Mouse (Mus musculus) v-Abl transformed pro-B cells (cell line): ENCODE measurements around the gene Cnot6.

Experiments used
- in situ Hi-C, 2 experiments: fragments of 400-800 bp; cut with MboI; formaldehyde crosslinking; loops; one replicate each; pipeline ENCODE4 v1.15.1; 2025; ENCODE audit not compliant: unreplicated experiment in 2 of 2

Cnot6 gene

GRCm38 (mm10) chr11:49721358-49721757 is 8.8 kb upstream of the Cnot6 start:
- in situ Hi-C loops, result loop anchor here in 1 of 2 experiments (25.0 kb wide), 2 partner anchors 416 to 934 kb away; partner anchors contain the start of gene Tbc1d9b

GRCm38 (mm10) chr11:49719466-49720151 is 7.1 kb upstream of the Cnot6 start:
- in situ Hi-C loops, result loop anchor here (5.0 to 25.0 kb wide), 5 partner anchors 128 to 932 kb away; partner anchors contain the start of genes Mapk9 (in 1 of the 2) and Tbc1d9b (in 1 of the 2)

- in situ Hi-C loops, result loop anchor here in 1 of 2 experiments (25.0 kb wide), 2 partner anchors 424 to 926 kb away; partner anchors contain the start of gene Tbc1d9b
Observed at GRCm38 (mm10) chr11:49713336-49714334, 1.1 kb upstream of the Cnot6 start.

GRCm38 (mm10) chr11:49711981-49712554 is 455 bp downstream of the Cnot6 start:
- in situ Hi-C loops, result loop anchor here in 1 of 2 experiments (25.0 kb wide), 2 partner anchors 425 to 925 kb away; partner anchors contain the start of gene Tbc1d9b

GRCm38 (mm10) chr11:49710664-49711063 is 1.9 kb downstream of the Cnot6 start:
- in situ Hi-C loops, result loop anchor here in 1 of 2 experiments (25.0 kb wide), 2 partner anchors 427 to 923 kb away; partner anchors contain the start of gene Tbc1d9b

GRCm38 (mm10) chr11:49707834-49708233 is 4.7 kb downstream of the Cnot6 start:
- in situ Hi-C loops, result loop anchor here in 1 of 2 experiments (25.0 kb wide), 2 partner anchors 429 to 921 kb away; partner anchors contain the start of gene Tbc1d9b

- in situ Hi-C loops, result loop anchor here in 1 of 2 experiments (25.0 kb wide), 2 partner anchors 432 to 918 kb away; partner anchors contain the start of gene Tbc1d9b
Observed at GRCm38 (mm10) chr11:49704804-49705203, 7.7 kb downstream of the Cnot6 start.

- in situ Hi-C loops, result loop anchor here in 1 of 2 experiments (25.0 kb wide), 2 partner anchors 435 to 915 kb away; partner anchors contain the start of gene Tbc1d9b
Observed at GRCm38 (mm10) chr11:49702014-49702413, 10.5 kb downstream of the Cnot6 start.

- in situ Hi-C loops, result loop anchor here in 1 of 2 experiments (25.0 kb wide), 2 partner anchors 688 to 1563 kb away; partner anchors contain the start of genes BC049762, Clk4 and Hnrnph1
Observed at GRCm38 (mm10) chr11:49699079-49699478, 13.4 kb downstream of the Cnot6 start.

GRCm38 (mm10) chr11:49697779-49698178 is 14.7 kb downstream of the Cnot6 start:
- in situ Hi-C loops, result loop anchor here in 1 of 2 experiments (25.0 kb wide), 2 partner anchors 690 to 1565 kb away; partner anchors contain the start of genes BC049762, Clk4 and Hnrnph1

GRCm38 (mm10) chr11:49696472-49696871 is 16.1 kb downstream of the Cnot6 start:
- in situ Hi-C loops, result loop anchor here in 1 of 2 experiments (25.0 kb wide), 2 partner anchors 691 to 1566 kb away; partner anchors contain the start of genes BC049762, Clk4 and Hnrnph1

GRCm38 (mm10) chr11:49695695-49696094 is 16.8 kb downstream of the Cnot6 start:
- in situ Hi-C loops, result loop anchor here in 1 of 2 experiments (25.0 kb wide), 2 partner anchors 692 to 1567 kb away; partner anchors contain the start of genes BC049762, Clk4 and Hnrnph1

GRCm38 (mm10) chr11:49695013-49695412 is 17.5 kb downstream of the Cnot6 start:
- in situ Hi-C loops, result loop anchor here in 1 of 2 experiments (25.0 kb wide), 2 partner anchors 692 to 1567 kb away; partner anchors contain the start of genes BC049762, Clk4 and Hnrnph1

- in situ Hi-C loops, result loop anchor here in 1 of 2 experiments (25.0 kb wide), 2 partner anchors 703 to 1578 kb away; partner anchors contain the start of genes BC049762, Clk4 and Hnrnph1
Observed at GRCm38 (mm10) chr11:49684237-49684973, 28.1 kb downstream of the Cnot6 start.

GRCm38 (mm10) chr11:49673433-49673832 is 39.1 kb downstream of the Cnot6 start:
- in situ Hi-C loops, result no loop called here

- in situ Hi-C loops, result no loop called here
Observed at GRCm38 (mm10) chr11:49665462-49665861, 47.1 kb downstream of the Cnot6 start.

- in situ Hi-C loops, result no loop called here
Observed at GRCm38 (mm10) chr11:49664262-49665140, 48.0 kb downstream of the Cnot6 start.

- in situ Hi-C loops, result no loop called here
Observed at GRCm38 (mm10) chr11:49663310-49663709, 49.2 kb downstream of the Cnot6 start, which contains the start of gene Scgb3a1. Gene Scgb3a1 (plus strand): TSS chr11:49663610.
